Mouse (Mus musculus): ENCODE measurements at regions not wholly inside any gene's neighbourhood (a gene's known extent, or its start where the extent isn't known, plus 50 kb on each side); places are given as distances from the start of the nearest gene placed in this dataset.

- Histone ChIP-seq H3K27me3 (ENCODE audit: control insufficient read depth, insufficient read depth, insufficient read length) (no peaks in the 10 kb centered on the region), H3K79me3 (ENCODE audit: low read depth) (no peaks in the 10 kb centered on the region), H3K36me3 (ENCODE audit: control insufficient read depth, insufficient read depth) (no peaks in the 10 kb centered on the region), H3K4me3 (ENCODE audit: insufficient read depth, poor library complexity, severe bottlenecking) (no peak overlapping the region), H3ac (ENCODE audit: control insufficient read depth, insufficient read length, low read depth) (no peak overlapping the region), H3K79me2 (ENCODE audit: control insufficient read depth, insufficient read depth) (no peaks in the 10 kb centered on the region)
- TF ChIP-seq USF1 (IDR thresholded peaks at IDR 0.05; ENCODE audit: low read depth) = no peak
- no peak for TF ChIP-seq MYOD1 (IDR thresholded peaks at IDR 0.05; ENCODE audit: control insufficient read depth, insufficient read length, low read depth)
- TF ChIP-seq MAX (IDR thresholded peaks at IDR 0.05) = no peak
- TF ChIP-seq CEBPB (IDR thresholded peaks at IDR 0.05; ENCODE audit: low read depth) = no peak
- no peak for TF ChIP-seq FOSL1 (IDR thresholded peaks at IDR 0.05; ENCODE audit: insufficient read depth, low read length, poor library complexity, severe bottlenecking)
- TF ChIP-seq MYOG (IDR thresholded peaks at IDR 0.05; ENCODE audit: control insufficient read depth, extremely low read depth, insufficient read length) = no peak
- no peak for TF ChIP-seq CTCF (IDR thresholded peaks at IDR 0.05; ENCODE audit: control insufficient read depth, insufficient read depth, insufficient read length)
These were observed 161.5 kb downstream of the Ajap1 start for GRCm38 (mm10) chr4:153321085-153321484.

GRCm38 (mm10) chr4:153320602-153321001 is 162.0 kb downstream of the Ajap1 start:
- Histone ChIP-seq H3K4me3 (ENCODE audit: insufficient read depth, poor library complexity, severe bottlenecking) (no peak overlapping the region), H3K79me2 (ENCODE audit: control insufficient read depth, insufficient read depth) (no peaks in the 10 kb centered on the region), H3K27me3 (ENCODE audit: control insufficient read depth, insufficient read depth, insufficient read length) (no peaks in the 10 kb centered on the region), H3K36me3 (ENCODE audit: control insufficient read depth, insufficient read depth) (no peaks in the 10 kb centered on the region), H3ac (ENCODE audit: control insufficient read depth, insufficient read length, low read depth) (no peak overlapping the region), H3K79me3 (ENCODE audit: low read depth) (no peaks in the 10 kb centered on the region)
- no peak for TF ChIP-seq CEBPB (IDR thresholded peaks at IDR 0.05; ENCODE audit: low read depth)
- no peak for TF ChIP-seq MAX (IDR thresholded peaks at IDR 0.05)
- TF ChIP-seq CTCF (IDR thresholded peaks at IDR 0.05; ENCODE audit: control insufficient read depth, insufficient read depth, insufficient read length) = no peak
- no peak for TF ChIP-seq FOSL1 (IDR thresholded peaks at IDR 0.05; ENCODE audit: insufficient read depth, low read length, poor library complexity, severe bottlenecking)
- no peak for TF ChIP-seq MYOD1 (IDR thresholded peaks at IDR 0.05; ENCODE audit: control insufficient read depth, insufficient read length, low read depth)
- TF ChIP-seq USF1 (IDR thresholded peaks at IDR 0.05; ENCODE audit: low read depth) = no peak

GRCm38 (mm10) chr4:153316964-153317724 is 165.5 kb downstream of the Ajap1 start:
- Histone ChIP-seq H3ac (ENCODE audit: control insufficient read depth, insufficient read length, low read depth) (no peak overlapping the region), H3K27me3 (ENCODE audit: control insufficient read depth, insufficient read depth, insufficient read length) (no peaks in the 10 kb centered on the region), H3K36me3 (ENCODE audit: control insufficient read depth, insufficient read depth) (no peaks in the 10 kb centered on the region), H3K79me2 (ENCODE audit: control insufficient read depth, insufficient read depth) (no peaks in the 10 kb centered on the region), H3K4me3 (ENCODE audit: insufficient read depth, poor library complexity, severe bottlenecking) (no peak overlapping the region), H3K79me3 (ENCODE audit: low read depth) (no peaks in the 10 kb centered on the region)
- no peak for TF ChIP-seq MAX (IDR thresholded peaks at IDR 0.05)
- no peak for TF ChIP-seq FOSL1 (IDR thresholded peaks at IDR 0.05; ENCODE audit: insufficient read depth, low read length, poor library complexity, severe bottlenecking)
- no peak for TF ChIP-seq MYOD1 (IDR thresholded peaks at IDR 0.05; ENCODE audit: control insufficient read depth, insufficient read length, low read depth)
- TF ChIP-seq MYOG (IDR thresholded peaks at IDR 0.05; ENCODE audit: control insufficient read depth, extremely low read depth, insufficient read length) = no peak
- no peak for TF ChIP-seq CTCF (IDR thresholded peaks at IDR 0.05; ENCODE audit: control insufficient read depth, insufficient read depth, insufficient read length)
- TF ChIP-seq CEBPB (IDR thresholded peaks at IDR 0.05; ENCODE audit: low read depth) = no peak
- TF ChIP-seq USF1 (IDR thresholded peaks at IDR 0.05; ENCODE audit: low read depth) = no peak

GRCm38 (mm10) chr4:153316519-153316918 is 166.1 kb downstream of the Ajap1 start:
- H3K27me3 ChIP-seq (ENCODE audit: control insufficient read depth, insufficient read depth, insufficient read length) = no peaks in the 10 kb centered on the region
- TF ChIP-seq CTCF (IDR thresholded peaks at IDR 0.05; ENCODE audit: control insufficient read depth, insufficient read depth, insufficient read length) (no peak), FOSL1 (IDR thresholded peaks at IDR 0.05; ENCODE audit: insufficient read depth, low read length, poor library complexity, severe bottlenecking) (no peak), CEBPB (IDR thresholded peaks at IDR 0.05; ENCODE audit: low read depth) (no peak), MYOG (IDR thresholded peaks at IDR 0.05; ENCODE audit: control insufficient read depth, extremely low read depth, insufficient read length) (no peak), MYOD1 (IDR thresholded peaks at IDR 0.05; ENCODE audit: control insufficient read depth, insufficient read length, low read depth) (no peak), MAX (IDR thresholded peaks at IDR 0.05) (no peak), USF1 (IDR thresholded peaks at IDR 0.05; ENCODE audit: low read depth) (no peak)
- no peaks in the 10 kb centered on the region for H3K36me3 ChIP-seq (ENCODE audit: control insufficient read depth, insufficient read depth)
- H3K4me3 ChIP-seq (ENCODE audit: insufficient read depth, poor library complexity, severe bottlenecking) = no peak overlapping the region
- H3ac ChIP-seq (ENCODE audit: control insufficient read depth, insufficient read length, low read depth) = no peak overlapping the region
- H3K79me2 ChIP-seq (ENCODE audit: control insufficient read depth, insufficient read depth) = no peaks in the 10 kb centered on the region
- no peaks in the 10 kb centered on the region for H3K79me3 ChIP-seq (ENCODE audit: low read depth)

GRCm38 (mm10) chr4:153313961-153314360 is 168.7 kb downstream of the Ajap1 start:
- no peak for TF ChIP-seq FOSL1 (IDR thresholded peaks at IDR 0.05; ENCODE audit: insufficient read depth, low read length, poor library complexity, severe bottlenecking)
- Histone ChIP-seq H3K4me3 (ENCODE audit: insufficient read depth, poor library complexity, severe bottlenecking) (no peak overlapping the region), H3K79me2 (ENCODE audit: control insufficient read depth, insufficient read depth) (no peaks in the 10 kb centered on the region), H3K36me3 (ENCODE audit: control insufficient read depth, insufficient read depth) (no peaks in the 10 kb centered on the region), H3K27me3 (ENCODE audit: control insufficient read depth, insufficient read depth, insufficient read length) (no peaks in the 10 kb centered on the region), H3ac (ENCODE audit: control insufficient read depth, insufficient read length, low read depth) (no peak overlapping the region), H3K79me3 (ENCODE audit: low read depth) (no peaks in the 10 kb centered on the region)

GRCm38 (mm10) chr4:153311574-153311973 is 171.0 kb downstream of the Ajap1 start:
- H3K4me3 ChIP-seq (ENCODE audit: insufficient read depth, poor library complexity, severe bottlenecking) = no peak overlapping the region
- H3K27me3 ChIP-seq (ENCODE audit: control insufficient read depth, insufficient read depth, insufficient read length) = no peaks in the 10 kb centered on the region
- TF ChIP-seq CEBPB (IDR thresholded peaks at IDR 0.05; ENCODE audit: low read depth) (no peak), FOSL1 (IDR thresholded peaks at IDR 0.05; ENCODE audit: insufficient read depth, low read length, poor library complexity, severe bottlenecking) (no peak), USF1 (IDR thresholded peaks at IDR 0.05; ENCODE audit: low read depth) (no peak), MYOD1 (IDR thresholded peaks at IDR 0.05; ENCODE audit: control insufficient read depth, insufficient read length, low read depth) (no peak), MYOG (IDR thresholded peaks at IDR 0.05; ENCODE audit: control insufficient read depth, extremely low read depth, insufficient read length) (no peak)
- no peaks in the 10 kb centered on the region for H3K79me2 ChIP-seq (ENCODE audit: control insufficient read depth, insufficient read depth)
- H3K36me3 ChIP-seq (ENCODE audit: control insufficient read depth, insufficient read depth) = no peaks in the 10 kb centered on the region
- H3ac ChIP-seq (ENCODE audit: control insufficient read depth, insufficient read length, low read depth) = no peak overlapping the region
- H3K79me3 ChIP-seq (ENCODE audit: low read depth) = no peaks in the 10 kb centered on the region

All from C2C12 (cell line).